Mouse (Mus musculus): ENCODE results near the gene Gpr85.
"Not testable (repeated sequence)": the region's sequence is repeated elsewhere in the genome, so short reads cannot be mapped to it uniquely, and the experiment has no call there.

Gene Gpr85

GRCm38 (mm10) chr6:13839345-13840054 is at the start of gene Gpr85:
Gene Gpr85, minus strand, starts transcription at chr6:13839942.
- peak; percentile 46 to 67 for DNase-seq

GRCm38 (mm10) chr6:13884877-13885592 is 45.3 kb upstream of the Gpr85 start:
- DNase-seq = peak; percentile 81 to 82

- no peak for DNase-seq
These were observed 43.2 kb upstream of the Gpr85 start for GRCm38 (mm10) chr6:13882919-13883318.

DNA sequence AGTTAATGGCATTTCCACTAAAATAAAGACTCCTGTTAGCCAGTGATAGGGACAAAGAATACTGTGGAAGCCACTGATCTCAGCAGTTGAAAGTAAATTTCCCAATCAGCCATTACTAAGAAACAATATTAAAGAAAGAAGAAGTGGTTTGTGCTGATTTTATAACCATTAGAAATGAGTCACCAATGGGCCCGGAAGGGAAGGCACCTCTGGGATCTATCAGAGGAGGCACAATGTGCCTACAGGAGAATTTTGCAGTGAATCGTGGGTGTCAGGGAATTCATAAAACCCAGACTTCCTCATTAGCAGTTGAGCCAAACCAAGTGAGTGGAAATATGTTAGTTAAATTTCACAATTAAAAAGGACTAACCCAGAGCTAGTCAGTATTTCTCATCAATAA is 34.2 kb upstream of the Gpr85 start:
- no peak for DNase-seq

DNA sequence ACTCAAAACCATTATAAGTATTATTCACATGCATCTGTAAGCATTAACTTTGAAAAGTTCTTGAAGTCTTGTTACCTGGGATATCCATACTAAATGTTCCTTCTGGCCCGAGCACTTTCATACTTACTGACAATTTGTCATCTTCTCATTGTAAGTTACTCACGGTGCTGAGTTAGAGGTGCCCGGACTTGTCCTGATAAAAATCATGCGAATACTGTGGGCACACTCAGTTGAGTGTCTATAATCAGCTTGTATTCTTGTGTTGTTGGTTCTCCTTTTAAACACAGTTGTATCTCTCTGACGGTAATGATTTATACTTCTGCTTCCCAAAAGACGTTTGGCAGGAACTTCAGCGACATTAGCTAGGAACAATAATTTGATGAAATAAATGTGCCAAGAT is 32.3 kb upstream of the Gpr85 start:
- DNase-seq = no peak

- no peak for DNase-seq
These were observed 31.9 kb upstream of the Gpr85 start for GRCm38 (mm10) chr6:13871625-13871958.

DNA sequence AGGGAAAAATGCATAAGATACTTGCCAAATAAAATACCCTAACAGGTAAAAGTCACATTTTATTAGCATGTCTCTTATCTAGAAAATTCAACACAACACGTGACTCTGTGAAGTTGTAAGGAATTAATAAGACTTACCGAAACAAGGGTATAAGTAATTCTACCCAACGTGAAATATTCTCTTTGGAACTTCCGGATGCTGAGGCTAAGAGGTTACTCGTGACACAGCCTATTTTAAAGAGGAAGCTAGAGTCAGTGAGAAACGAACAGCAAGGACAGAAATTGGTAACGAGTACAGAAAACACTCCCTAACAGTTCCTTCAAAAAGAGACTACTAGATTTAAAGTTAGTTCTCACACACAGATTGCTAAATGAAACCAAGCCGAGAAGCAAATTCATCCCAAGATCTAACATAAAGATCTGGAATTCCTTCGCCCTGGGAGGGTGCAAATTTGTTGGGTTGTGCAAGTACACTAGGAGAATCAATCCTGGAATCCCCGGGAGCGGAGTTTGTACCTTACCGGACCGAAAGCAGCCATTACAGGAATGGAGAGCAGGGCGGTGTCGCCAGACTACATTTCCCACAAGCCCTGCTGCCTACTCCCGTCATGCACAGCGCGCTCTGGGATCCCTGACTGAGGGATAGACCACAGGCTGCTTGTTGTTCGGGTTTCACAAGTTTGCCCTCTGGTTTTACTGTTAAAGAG is 31.3 kb upstream of the Gpr85 start, which contains the start of gene 2610001J05Rik:
TSS of gene 2610001J05Rik (minus strand) at position 600 of the 706 bp plus-strand sequence.
- peak; percentile 91 to 95 for DNase-seq

DNA sequence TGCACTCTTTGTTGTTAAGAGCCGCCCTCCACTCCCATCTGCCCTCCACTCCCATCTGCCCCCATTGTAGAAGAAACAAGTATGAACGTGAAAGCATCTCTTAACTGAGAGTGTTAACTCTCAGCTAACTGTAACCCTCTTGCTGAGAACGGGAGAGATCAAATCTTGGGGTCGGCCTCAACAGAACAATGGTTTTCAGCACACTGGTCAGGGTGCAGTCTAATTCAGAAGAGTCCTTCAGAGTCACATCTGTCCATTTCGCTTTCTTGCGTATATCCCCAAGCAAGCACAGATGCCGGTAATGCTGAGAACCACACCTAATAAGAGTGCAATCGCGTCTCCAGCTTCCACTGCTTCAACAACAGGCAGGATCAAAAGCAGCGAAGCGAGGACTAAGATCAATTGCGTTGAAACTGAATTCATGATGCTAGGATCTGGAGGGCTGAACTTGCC is 30.6 kb upstream of the Gpr85 start:
- peak; percentile 33 to 41 for DNase-seq

DNA sequence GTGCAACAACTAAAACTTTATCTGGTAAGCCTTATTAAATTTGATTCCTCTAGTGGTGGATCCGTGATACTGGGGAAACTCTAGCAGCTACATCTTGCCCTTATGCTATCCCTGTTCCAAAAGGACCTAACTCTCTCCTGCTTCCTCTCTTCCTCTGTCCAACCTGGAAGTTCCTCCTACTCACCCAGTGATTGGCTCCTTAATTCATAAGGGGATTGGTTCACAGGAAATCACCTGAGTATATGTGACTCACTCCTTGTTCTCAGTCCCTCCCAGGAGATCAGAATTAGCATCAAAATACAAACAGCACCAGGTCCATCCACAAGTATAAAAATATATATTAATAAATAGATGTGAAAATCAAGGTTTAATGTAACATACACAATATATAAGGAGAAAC is 20.9 kb upstream of the Gpr85 start:
- DNase-seq = no peak

DNA sequence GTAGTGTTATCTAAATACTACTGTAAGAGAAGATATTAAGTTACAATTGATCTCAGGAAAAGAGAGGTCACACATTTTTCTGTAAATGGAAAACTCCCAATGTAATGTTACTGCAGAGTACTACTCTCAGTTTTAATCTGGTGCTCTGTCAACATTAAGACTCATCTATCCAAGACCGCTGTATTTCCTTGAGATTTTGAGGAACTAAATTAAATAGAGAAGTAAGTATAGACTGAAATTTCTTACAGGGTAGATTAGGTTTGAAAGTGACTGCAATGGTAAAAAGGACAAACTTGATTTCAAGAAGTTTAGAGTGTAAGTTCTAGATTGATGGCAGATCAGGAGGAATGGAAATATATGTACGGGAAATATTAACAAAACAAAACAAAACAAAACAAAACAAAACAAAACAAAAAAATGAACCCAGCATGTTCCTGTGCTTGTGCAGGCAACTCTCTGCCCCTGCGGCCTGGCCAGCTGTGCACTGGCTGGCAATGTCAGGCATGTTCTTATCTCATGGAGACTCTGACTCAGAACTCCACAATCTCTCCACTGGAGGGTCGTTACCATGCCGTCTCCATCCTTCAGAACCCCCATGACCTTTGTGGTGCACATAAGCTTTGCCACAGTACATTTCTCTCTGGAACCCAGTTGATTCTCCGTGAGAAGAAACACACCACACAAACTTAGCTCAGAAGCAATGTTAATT is 20.3 kb upstream of the Gpr85 start:
- no peak for DNase-seq

DNA sequence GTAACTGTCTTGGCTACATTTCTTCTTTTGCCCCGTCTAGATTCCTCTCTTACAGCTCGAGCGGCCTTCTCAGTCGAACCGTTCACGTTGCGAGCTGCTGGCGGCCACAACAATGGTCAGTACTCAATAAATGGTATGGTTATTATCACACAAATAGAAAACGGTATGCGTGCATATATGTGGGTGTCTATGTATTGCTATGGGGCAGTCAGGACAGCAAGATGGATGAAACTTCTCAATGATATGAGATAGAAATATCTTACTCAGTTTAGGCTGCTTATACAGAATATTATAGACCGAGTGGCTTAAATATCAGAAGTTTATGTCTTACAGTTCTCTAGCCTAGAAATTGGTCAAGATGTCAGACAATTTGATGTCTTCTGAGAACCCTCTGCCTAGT is 14.5 kb upstream of the Gpr85 start:
- no peak for DNase-seq

GRCm38 (mm10) chr6:13853244-13853643 is 13.5 kb upstream of the Gpr85 start:
- DNase-seq = no peak

GRCm38 (mm10) chr6:13846031-13846430 is 6.3 kb upstream of the Gpr85 start:
- not testable (repeated sequence) for DNase-seq

GRCm38 (mm10) chr6:13838677-13839344 is 931 bp downstream of the Gpr85 start:
- DNase-seq = peak; percentile 88 to 92

GRCm38 (mm10) chr6:13837916-13838676 is 1.6 kb downstream of the Gpr85 start:
- DNase-seq = peak; percentile 73 to 81

- DNase-seq = peak; percentile 40 to 60
These were observed 2.7 kb downstream of the Gpr85 start for GRCm38 (mm10) chr6:13836967-13837570.

DNA sequence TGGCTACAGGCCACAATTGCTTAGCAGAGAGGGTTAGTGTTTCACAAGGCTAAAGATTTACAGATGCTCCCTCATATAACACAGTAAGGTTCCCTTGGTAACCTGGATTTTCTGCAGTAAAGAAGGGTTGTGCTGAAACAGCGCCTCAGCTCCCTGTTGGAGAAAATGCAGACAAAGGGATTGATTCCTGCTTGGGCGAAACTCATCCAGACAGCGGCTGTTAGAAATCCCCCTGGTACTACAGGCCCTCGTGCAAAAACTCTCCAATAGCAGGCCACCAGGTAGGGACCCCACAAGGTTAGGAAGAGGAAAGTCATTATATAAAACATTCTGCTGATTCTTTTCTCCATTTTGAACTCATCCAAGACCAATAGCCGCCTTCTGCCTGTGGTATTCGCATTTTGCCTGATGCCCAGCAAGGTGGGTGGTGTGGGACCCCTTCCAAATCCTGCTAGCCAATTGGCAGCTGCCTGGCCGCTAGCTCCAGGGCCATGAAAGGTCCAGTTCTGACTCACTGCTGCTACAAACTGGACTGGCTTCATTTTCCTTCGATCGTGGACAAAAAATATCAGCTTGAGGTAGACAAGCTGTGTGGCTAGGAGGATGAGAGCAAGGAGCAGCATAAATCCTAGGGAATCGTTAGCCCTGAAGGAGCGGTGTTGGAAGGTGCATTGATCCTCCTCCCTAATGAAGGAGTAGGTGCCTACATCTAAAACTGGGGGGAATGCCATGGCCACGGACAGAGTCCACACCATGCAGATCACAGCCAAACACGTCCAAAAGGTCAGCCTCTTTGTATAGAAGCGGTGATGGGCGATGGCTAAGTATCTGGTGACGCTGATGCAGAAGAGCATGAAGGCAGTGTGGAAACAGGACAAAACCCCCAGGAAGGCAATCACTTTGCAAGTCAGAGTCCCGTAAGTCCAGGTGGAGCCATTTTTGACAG is 3.7 kb downstream of the Gpr85 start:
- peak; percentile 97 to 98 for DNase-seq

- DNase-seq = peak; percentile 8 to 22
These were observed 7.0 kb downstream of the Gpr85 start for GRCm38 (mm10) chr6:13832770-13833169.

GRCm38 (mm10) chr6:13828877-13829276 is 10.9 kb downstream of the Gpr85 start:
- DNase-seq = no peak

GRCm38 (mm10) chr6:13816661-13817060 is 23.1 kb downstream of the Gpr85 start:
- DNase-seq = no peak
